Mouse (Mus musculus): ENCODE results near the gene Ccdc84. TPM values are rescaled to one million over a fixed set of nuclear protein-coding genes. Genes with fewer than 3 reads are reported as not detected.
A peak's percentile ranks its signal among the peaks of the same experiment; 100 is the strongest.
"Not testable (repeated sequence)": the region's sequence is repeated elsewhere in the genome, so short reads cannot be mapped to it uniquely, and the experiment has no call there.

The Ccdc84 gene
- total RNA-seq (2021) = 10 to 100 TPM; 17.6 to 20.7 TPM

DNA sequence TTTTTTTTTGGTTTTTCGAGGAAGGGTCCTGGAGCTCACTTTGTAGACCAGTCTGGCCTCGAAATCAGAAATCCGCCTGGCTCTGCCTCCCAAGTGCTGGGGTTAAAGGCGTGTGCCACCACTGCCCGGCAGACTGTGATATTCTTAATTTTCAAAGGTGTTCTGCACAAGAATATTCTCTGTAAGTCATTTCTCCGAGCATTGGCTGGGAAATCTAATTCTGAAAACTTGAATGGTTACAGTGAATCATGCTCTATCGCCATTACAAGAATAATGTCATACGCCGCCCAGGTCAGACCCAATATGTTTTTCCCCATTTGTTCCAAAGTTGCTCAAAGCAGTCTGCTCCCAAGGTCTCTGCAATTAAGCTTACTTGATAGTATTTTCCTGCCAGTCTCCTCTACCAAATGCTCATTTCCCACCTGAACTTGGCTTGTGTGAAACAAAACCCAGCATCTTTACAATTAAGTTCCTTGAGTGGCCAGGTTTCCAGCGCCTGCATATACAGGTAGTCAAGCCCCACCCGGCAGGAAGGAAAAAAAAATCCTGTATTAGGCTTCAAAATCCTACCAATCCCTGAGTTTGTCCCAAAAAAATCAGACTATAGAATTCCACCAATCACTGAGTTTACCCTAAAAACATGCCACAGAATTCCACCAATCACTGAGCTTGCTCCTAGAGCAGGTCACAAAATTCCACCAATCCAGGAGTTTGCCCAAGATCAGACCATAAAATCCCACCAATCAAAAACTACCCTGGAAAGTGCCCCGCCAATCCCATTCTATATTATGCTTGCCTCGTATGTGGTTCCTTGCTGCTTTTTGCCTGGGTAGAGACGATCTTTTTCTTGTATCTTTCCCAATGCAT is at the start of gene Ccdc84:
Ccdc84 (minus strand) TSS at position 51 of the 867 bp plus-strand sequence.
- intact Hi-C loops (cut with DNase I) = no loop called here
- DNase-seq (ENCODE audit: low spot score in 2 of 2) = no peak

DNA sequence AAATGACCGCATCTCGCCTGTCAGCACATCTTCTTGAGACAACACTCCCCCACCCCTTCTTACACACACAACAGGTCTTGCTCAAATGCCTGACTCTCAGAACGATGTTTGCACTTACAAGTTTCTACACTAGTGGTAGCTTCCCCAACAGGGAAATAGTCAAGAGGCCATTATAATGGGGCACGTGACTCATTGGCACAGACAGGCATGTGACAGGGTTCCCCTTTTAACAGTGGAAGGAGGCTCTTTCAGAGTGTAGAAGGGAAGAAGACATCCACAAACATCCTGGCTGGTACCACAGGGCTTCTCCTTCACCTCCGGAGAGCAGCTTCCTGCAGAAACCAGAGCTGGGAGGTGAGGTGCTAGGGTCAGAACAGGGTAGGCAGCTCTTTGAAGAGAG is 43.6 kb upstream of the Ccdc84 start:
- DNase-seq (ENCODE audit: low spot score in 2 of 2) = no peak
- intact Hi-C loops (cut with DNase I) = no loop called here

DNA sequence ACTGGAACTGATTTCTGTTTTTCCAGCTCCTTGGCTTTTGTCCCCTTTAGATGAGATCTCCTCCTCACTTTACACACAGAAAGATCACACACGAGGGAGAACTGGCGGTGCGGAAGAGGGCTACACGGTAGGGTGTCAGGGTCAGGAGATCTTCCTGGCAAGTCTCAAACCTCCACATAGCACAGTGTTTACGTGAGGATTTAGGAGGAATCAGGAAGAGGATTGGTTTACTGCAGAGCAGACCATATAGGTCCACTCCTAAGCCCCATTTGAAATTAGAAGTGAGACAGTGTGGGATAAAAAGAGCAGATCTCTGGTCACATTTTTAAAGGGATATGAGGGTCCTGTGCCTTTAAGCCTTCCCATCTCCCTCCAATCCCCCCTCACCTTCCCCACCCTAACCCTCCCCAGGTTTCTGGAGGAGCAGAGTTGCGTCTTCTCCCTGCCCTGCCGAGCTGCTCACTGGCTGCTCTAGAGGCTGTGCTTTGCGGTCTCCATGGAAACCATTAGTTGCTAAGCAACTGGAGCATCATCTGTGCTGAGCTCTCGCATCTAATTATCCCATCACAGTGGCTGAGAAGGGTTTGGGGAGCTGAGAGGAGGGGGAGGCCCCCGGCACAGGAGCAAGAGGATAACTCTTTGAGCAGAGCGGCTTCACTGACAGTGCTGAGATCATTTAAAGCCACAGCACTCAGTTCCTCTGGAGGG is 38.8 kb upstream of the Ccdc84 start:
- intact Hi-C loops (cut with DNase I) = loop anchor here (10.0 kb wide), 1 partner anchor 148 kb away; the partner anchor contains the start of gene Ddx6
- DNase-seq (ENCODE audit: low spot score in 2 of 2) = peak; percentile 83 to 86

GRCm38 (mm10) chr9:44454891-44455220 is 36.5 kb upstream of the Ccdc84 start, which contains the start of gene Upk2:
Gene Upk2, minus strand, starts transcription at chr9:44454976.
- intact Hi-C loops (cut with DNase I) = loop anchor here (1.0 to 10.0 kb wide), 4 partner anchors 24 to 197 kb away; partner anchors contain the start of gene Ddx6
- DNase-seq (ENCODE audit: low spot score in 2 of 2) = no peak

DNA sequence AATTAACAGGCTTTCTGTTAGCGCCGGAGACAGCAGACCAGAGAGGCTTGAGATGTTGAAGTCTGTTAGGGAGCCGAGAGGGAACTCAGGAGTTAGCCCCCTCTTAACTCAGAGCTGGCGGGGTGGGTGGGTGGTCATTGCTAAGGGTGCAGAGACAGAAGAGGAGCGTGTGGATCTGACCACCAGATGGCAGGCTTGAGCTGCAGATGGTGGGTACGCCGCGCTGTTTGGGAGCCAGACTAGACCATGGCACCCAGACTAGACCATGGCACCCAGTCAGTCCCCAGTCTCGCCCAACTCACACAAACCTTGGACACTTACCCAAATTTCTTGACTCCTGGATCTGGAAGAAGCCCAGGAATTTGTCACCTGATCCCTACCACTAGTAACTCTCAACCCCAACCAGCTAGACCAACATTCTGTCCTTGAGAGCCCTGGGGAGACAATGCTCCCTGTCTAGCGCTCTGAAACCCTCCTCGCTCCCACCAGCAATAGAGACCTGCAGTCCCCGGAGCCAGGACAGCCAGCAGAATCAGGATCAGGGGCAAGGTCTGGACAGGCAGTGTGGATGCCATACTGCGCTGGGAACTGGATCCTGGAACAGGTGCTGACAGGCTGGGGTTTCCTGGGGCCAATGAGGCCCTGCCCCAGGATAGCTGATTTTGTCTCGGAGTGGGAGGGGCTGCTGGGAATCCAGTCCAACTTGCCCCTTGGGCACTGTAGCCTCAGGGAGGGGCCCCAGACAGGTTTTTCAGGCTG is 35.9 kb upstream of the Ccdc84 start:
- intact Hi-C loops (cut with DNase I) = loop anchor here (1.0 to 10.0 kb wide), 4 partner anchors 25 to 198 kb away; partner anchors contain the start of gene Ddx6
- DNase-seq (ENCODE audit: low spot score in 2 of 2) = peak; percentile 80 to 81

GRCm38 (mm10) chr9:44450387-44450786 is 32.0 kb upstream of the Ccdc84 start:
- DNase-seq (ENCODE audit: low spot score in 2 of 2) = no peak
- intact Hi-C loops (cut with DNase I) = loop anchor here (10.0 kb wide), 1 partner anchor 154 kb away; the partner anchor contains the start of gene Ddx6

DNA sequence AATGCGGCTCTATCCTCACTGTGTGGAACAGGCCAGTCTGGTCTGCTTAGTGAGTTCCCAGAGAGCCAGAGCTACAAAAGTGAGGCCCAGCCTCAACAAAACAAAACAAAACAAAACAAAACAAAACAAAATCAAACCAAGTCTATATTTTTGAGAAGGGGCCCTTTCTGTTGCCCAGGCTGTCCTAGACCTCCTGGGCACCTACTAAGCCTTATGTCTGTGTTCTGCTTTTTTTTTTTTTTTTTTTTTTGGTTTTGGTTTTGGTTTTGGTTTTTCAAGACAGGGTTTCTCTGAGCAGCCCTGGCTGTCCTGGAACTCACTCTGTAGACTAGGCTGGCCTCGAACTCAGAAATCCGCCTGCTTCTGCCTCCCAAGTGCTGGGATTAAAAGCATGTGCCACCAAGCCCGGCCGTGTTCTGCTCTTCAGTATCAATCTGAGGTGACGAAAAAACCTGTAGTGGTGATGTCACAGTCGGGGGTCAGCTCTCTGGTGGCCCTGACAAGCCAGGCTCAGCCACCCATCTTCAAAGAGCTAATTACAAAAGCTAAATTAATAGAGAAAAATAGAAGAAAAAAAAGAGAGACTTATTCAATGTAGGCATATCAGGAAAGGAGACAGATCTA is 26.1 kb upstream of the Ccdc84 start:
- DNase-seq (ENCODE audit: low spot score in 2 of 2); intact Hi-C loops (cut with DNase I): not testable (repeated sequence)

GRCm38 (mm10) chr9:44440961-44441360 is 22.6 kb upstream of the Ccdc84 start, which contains the start of gene Foxr1:
Gene Foxr1, minus strand, starts transcription at chr9:44441136.
- DNase-seq (ENCODE audit: low spot score in 2 of 2) = no peak
- intact Hi-C loops (cut with DNase I) = no loop called here

GRCm38 (mm10) chr9:44435747-44436146 is 17.4 kb upstream of the Ccdc84 start:
- intact Hi-C loops (cut with DNase I) = no loop called here
- no peak for DNase-seq (ENCODE audit: low spot score in 2 of 2)

DNA sequence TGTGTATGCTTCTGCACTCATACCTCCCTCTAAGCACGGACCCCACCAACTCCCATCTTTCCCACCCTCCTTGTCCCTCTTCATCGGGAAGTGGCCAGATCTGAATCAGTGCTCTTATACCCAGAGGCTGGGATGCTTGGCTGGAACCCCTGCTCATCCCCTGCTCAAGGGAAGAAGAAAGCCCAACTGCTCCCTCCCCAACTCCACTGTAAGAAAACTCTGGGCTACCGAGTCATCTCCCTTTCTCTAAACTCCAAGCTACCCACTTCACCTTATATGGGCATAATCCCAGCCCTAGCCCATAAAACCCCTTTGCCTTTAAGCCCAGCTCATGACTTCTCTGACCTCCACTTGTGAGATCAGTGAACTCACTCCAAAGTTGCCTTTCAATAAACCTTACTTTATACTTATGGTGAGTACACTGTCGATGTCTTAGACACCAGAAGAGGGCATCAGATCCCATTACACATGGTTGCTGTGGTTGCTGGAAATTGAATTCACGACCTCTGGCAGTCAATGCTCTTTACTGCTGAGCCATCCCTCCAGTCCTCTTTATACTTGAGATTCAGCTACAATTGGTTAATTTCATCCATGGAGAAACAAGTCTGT is 14.3 kb upstream of the Ccdc84 start:
- no peak for DNase-seq (ENCODE audit: low spot score in 2 of 2)
- intact Hi-C loops (cut with DNase I) = no loop called here

DNA sequence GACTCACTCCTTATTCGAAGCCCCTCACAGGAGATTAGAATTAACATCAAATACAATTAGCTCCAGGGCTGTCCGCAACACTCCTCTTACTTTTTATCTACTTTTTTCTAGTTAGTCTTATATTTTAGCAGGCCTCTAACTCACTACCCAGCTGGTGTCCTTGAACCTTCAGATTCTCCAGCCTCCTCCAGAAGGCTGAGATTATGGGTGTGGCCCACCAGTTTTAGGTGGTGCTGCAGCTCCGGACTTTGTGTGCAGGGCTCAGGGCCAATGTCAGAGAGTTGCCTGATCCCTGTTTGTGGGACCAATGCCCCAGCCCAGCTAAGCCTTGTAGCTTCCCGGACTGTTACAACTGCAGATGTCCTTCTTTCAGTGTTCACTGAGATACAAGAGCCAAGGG is 5.2 kb upstream of the Ccdc84 start:
- intact Hi-C loops (cut with DNase I) = no loop called here
- no peak for DNase-seq (ENCODE audit: low spot score in 2 of 2)

GRCm38 (mm10) chr9:44420280-44420898 is 2.0 kb upstream of the Ccdc84 start:
- no peak for DNase-seq (ENCODE audit: low spot score in 2 of 2)
- intact Hi-C loops (cut with DNase I) = no loop called here

DNA sequence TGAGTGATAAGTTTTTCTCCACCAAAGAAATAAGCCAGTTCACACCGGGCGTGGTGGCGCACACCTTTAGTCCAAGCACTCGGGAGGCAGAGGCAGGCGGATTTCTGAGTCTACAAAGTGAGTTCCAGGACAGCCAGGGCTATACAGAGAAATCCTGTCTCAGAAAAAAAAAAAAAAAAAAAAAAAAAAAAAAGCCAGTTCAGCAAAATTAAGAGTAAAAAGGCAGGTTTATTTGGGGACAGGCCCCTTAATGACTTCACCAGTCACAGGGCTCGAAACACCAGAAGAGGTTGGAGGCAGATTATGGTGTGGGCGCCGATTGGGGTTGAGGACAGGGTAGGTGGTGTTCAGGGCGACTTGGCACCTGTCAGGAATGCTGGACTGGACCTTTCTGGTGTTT is 1.4 kb upstream of the Ccdc84 start:
- DNase-seq (ENCODE audit: low spot score in 2 of 2); intact Hi-C loops (cut with DNase I): not testable (repeated sequence)

- intact Hi-C loops (cut with DNase I) = no loop called here
- DNase-seq (ENCODE audit: low spot score in 2 of 2) = peak; percentile 94 to 96
These were observed 441 bp downstream of the Ccdc84 start for GRCm38 (mm10) chr9:44417892-44418363.

- DNase-seq (ENCODE audit: low spot score in 2 of 2) = no peak
- intact Hi-C loops (cut with DNase I) = no loop called here
These were observed 1.0 kb downstream of the Ccdc84 start for GRCm38 (mm10) chr9:44417156-44417891.

GRCm38 (mm10) chr9:44412781-44413180 is 5.6 kb downstream of the Ccdc84 start:
- no peak for DNase-seq (ENCODE audit: low spot score in 2 of 2)

GRCm38 (mm10) chr9:44412306-44412705 is 6.1 kb downstream of the Ccdc84 start:
- intact Hi-C loops (cut with DNase I) = no loop called here

More at GRCm38 (mm10) chr9:44412781-44413180, 5.6 kb downstream of the Ccdc84 start:
- intact Hi-C loops (cut with DNase I) = no loop called here

More at GRCm38 (mm10) chr9:44412306-44412705, 6.1 kb downstream of the Ccdc84 start:
- no peak for DNase-seq (ENCODE audit: low spot score in 2 of 2)

Measured in left cerebral cortex, postnatal 36 days (tissue).